Mouse (Mus musculus) heart, embryonic 11.5 days (tissue): ENCODE results near the gene Ttll5. TPM values are rescaled to one million over a fixed set of nuclear protein-coding genes. Genes with fewer than 3 reads are reported as not detected.

Source experiments
- ATAC-seq: fragments of 200-750 bp; cut with Nextera tagmentation; replicated peaks from 2 replicates; pipeline ENCODE4 v1.8.0; 2017; ENCODE audit warnings: moderate library complexity; ENCODE audit not compliant: insufficient number of reproducible peaks, low FRiP score, low TSS enrichment
- H3K27ac ChIP-seq: fragments of 300-500 bp; sonication (generic); 2 replicates; pipeline ENCODE4 v1.5.1; 2014; ENCODE audit warnings: mild to moderate bottlenecking, low read depth, low read length
- H3K27me3 ChIP-seq: fragments of 300-500 bp; sonication (generic); 2 replicates; pipeline ENCODE4 v1.6.1; 2014; ENCODE audit warnings: mild to moderate bottlenecking, low read length, mixed read lengths; ENCODE audit not compliant: control insufficient read depth, insufficient read depth
- H3K36me3 ChIP-seq: fragments of 300-500 bp; sonication (generic); 2 replicates; pipeline ENCODE4 v1.6.1; 2014; ENCODE audit warnings: mild to moderate bottlenecking, low read length, moderate library complexity, mixed read lengths; ENCODE audit not compliant: control insufficient read depth, insufficient read depth
- H3K4me1 ChIP-seq: fragments of 300-500 bp; sonication (generic); 2 replicates; pipeline ENCODE4 v1.6.1; 2014; ENCODE audit warnings: low read length; ENCODE audit not compliant: control insufficient read depth, insufficient read depth
- H3K4me2 ChIP-seq: fragments of 300-500 bp; sonication (generic); 2 replicates; pipeline ENCODE4 v1.6.1; 2014; ENCODE audit warnings: mild to moderate bottlenecking, moderate library complexity
- H3K4me3 ChIP-seq: fragments of 300-500 bp; sonication (generic); 2 replicates; pipeline ENCODE4 v1.5.1; 2014; ENCODE audit warnings: low read depth, low read length
- H3K9ac ChIP-seq: fragments of 300-500 bp; sonication (generic); 2 replicates; pipeline ENCODE4 v1.6.1; 2014; ENCODE audit warnings: mild to moderate bottlenecking, low read depth, low read length, moderate library complexity
- H3K9me3 ChIP-seq: fragments of 300-500 bp; sonication (generic); replicated peaks from 2 replicates; pipeline ENCODE4 v1.6.1; 2016; ENCODE audit warnings: low read length; ENCODE audit not compliant: control insufficient read depth
- WGBS: fragments of 180-500 bp; shearing (Covaris S2); extraction: QIAGEN DNeasy Blood & Tissue Kit; methylation state at CpG from one replicate; pipeline ENCODE4 v1.1.7; 2014; ENCODE audit not compliant: insufficient replicate concordance; 5-methylcytosine and 5-hydroxymethylcytosine counted together
- polyA plus RNA-seq: library from polyadenylated mRNA; unstranded; fragments of >200 nt; fragmentation: Nextera tagmentation; extraction: Ambion mirVana; gene quantifications from 2 replicates; pipeline ENCODE4 v1.2.1, GENCODE M21; 2014

The Ttll5 gene
- polyA plus RNA-seq, 1 experiment from 2014 or later = 16.2 TPM

GRCm38 (mm10) chr12:86000641-86001073 lies 176.2 kb downstream of the Ttll5 start:
- H3K9me3 ChIP-seq = no peaks in the 10 kb centered on the region
- ATAC-seq = peak; percentile 92
- 0 out of 2 replicates have a peak overlapping the region, but pooled peaks have one; percentile 9 for H3K4me2 ChIP-seq
- H3K9ac ChIP-seq = peak overlapping the region; percentile 43; the same call in 1 of the 2 replicates
- H3K36me3 ChIP-seq = peaks cover 2% of the 10 kb centered on the region; the same call in 1 of the 2 replicates
- H3K4me1 ChIP-seq = peaks cover 19% of the 10 kb centered on the region
- H3K27me3 ChIP-seq = no peaks in the 10 kb centered on the region
- H3K4me3 ChIP-seq = no peak overlapping the region
- peak overlapping the region; percentile 94 for H3K27ac ChIP-seq
- WGBS = 22% methylated on average over 9 of the region's 9 CpGs

GRCm38 (mm10) chr12:86001120-86001655 lies 176.7 kb downstream of the Ttll5 start:
- peak overlapping the region; percentile 43 for H3K9ac ChIP-seq
- peak overlapping the region; percentile 8 for H3K4me2 ChIP-seq
- no peak for ATAC-seq
- H3K9me3 ChIP-seq = no peaks in the 10 kb centered on the region
- peaks cover 19% of the 10 kb centered on the region for H3K4me1 ChIP-seq
- H3K36me3 ChIP-seq = peaks cover 2% of the 10 kb centered on the region; the same call in 1 of the 2 replicates
- no peaks in the 10 kb centered on the region for H3K27me3 ChIP-seq
- H3K27ac ChIP-seq = peak overlapping the region; percentile 94
- no peak overlapping the region for H3K4me3 ChIP-seq
- 43% methylated on average over 7 of the region's 7 CpGs for WGBS

GRCm38 (mm10) chr12:86004627-86005026 lies 180.2 kb downstream of the Ttll5 start:
- no peak for ATAC-seq
- no peaks in the 10 kb centered on the region for H3K36me3 ChIP-seq
- WGBS = 95% methylated on average over 3 of the region's 3 CpGs
- H3K9ac ChIP-seq = no peak overlapping the region
- no peak overlapping the region for H3K27ac ChIP-seq
- H3K27me3 ChIP-seq = no peaks in the 10 kb centered on the region
- H3K4me1 ChIP-seq = peaks cover 34% of the 10 kb centered on the region
- no peaks in the 10 kb centered on the region for H3K9me3 ChIP-seq
- no peak overlapping the region for H3K4me3 ChIP-seq
- no peak overlapping the region for H3K4me2 ChIP-seq

GRCm38 (mm10) chr12:86007377-86007776 lies 182.9 kb downstream of the Ttll5 start:
- no peak for ATAC-seq
- Histone ChIP-seq H3K9me3 (no peaks in the 10 kb centered on the region), H3K4me1 (peaks cover 16% of the 10 kb centered on the region), H3K27me3 (no peaks in the 10 kb centered on the region), H3K9ac (peak overlapping the region; percentile 12; the same call in 1 of the 2 replicates), H3K4me2 (no peak overlapping the region), H3K36me3 (no peaks in the 10 kb centered on the region), H3K4me3 (no peak overlapping the region), H3K27ac (no peak overlapping the region)
- 68% methylated on average over 3 of the region's 3 CpGs for WGBS

GRCm38 (mm10) chr12:86010656-86011055 lies 186.2 kb downstream of the Ttll5 start:
- 80% methylated on average over 5 of the region's 5 CpGs for whole genome bisulfite sequencing

GRCm38 (mm10) chr12:86012195-86012594 lies 187.7 kb downstream of the Ttll5 start:
- Histone ChIP-seq H3K27ac (no peak overlapping the region), H3K27me3 (no peaks in the 10 kb centered on the region), H3K9ac (no peak overlapping the region), H3K9me3 (no peaks in the 10 kb centered on the region), H3K4me3 (no peak overlapping the region), H3K4me1 (peaks cover 16% of the 10 kb centered on the region), H3K36me3 (no peaks in the 10 kb centered on the region), H3K4me2 (no peak overlapping the region)
- 81% methylated on average over 2 of the region's 2 CpGs for WGBS
- no peak for ATAC-seq

More at GRCm38 (mm10) chr12:86010656-86011055, 186.2 kb downstream of the Ttll5 start:
- Histone ChIP-seq H3K27ac (no peak overlapping the region), H3K4me2 (no peak overlapping the region), H3K9me3 (no peaks in the 10 kb centered on the region), H3K4me3 (no peak overlapping the region), H3K9ac (no peak overlapping the region), H3K27me3 (no peaks in the 10 kb centered on the region), H3K4me1 (peaks cover 16% of the 10 kb centered on the region), H3K36me3 (no peaks in the 10 kb centered on the region)
- no peak for ATAC-seq

GRCm38 (mm10) chr12:86014174-86014573 lies 189.7 kb downstream of the Ttll5 start:
- 83% methylated on average over 2 of the region's 2 CpGs for WGBS

GRCm38 (mm10) chr12:86014621-86015020 lies 190.2 kb downstream of the Ttll5 start:
- Histone ChIP-seq H3K9ac (no peak overlapping the region), H3K4me1 (no peaks in the 10 kb centered on the region), H3K4me2 (no peak overlapping the region), H3K9me3 (no peaks in the 10 kb centered on the region), H3K4me3 (no peak overlapping the region), H3K27ac (no peak overlapping the region), H3K36me3 (no peaks in the 10 kb centered on the region), H3K27me3 (no peaks in the 10 kb centered on the region)
- WGBS = 78% methylated on average over 3 of the region's 3 CpGs
- ATAC-seq = no peak

More at GRCm38 (mm10) chr12:86014174-86014573, 189.7 kb downstream of the Ttll5 start:
- no peaks in the 10 kb centered on the region for H3K9me3 ChIP-seq
- no peak for ATAC-seq
- no peak overlapping the region for H3K4me3 ChIP-seq
- H3K36me3 ChIP-seq = no peaks in the 10 kb centered on the region
- no peak overlapping the region for H3K4me2 ChIP-seq
- no peaks in the 10 kb centered on the region; the same call in 1 of the 2 replicates for H3K4me1 ChIP-seq
- H3K27me3 ChIP-seq = no peaks in the 10 kb centered on the region
- H3K9ac ChIP-seq = no peak overlapping the region
- no peak overlapping the region for H3K27ac ChIP-seq

GRCm38 (mm10) chr12:86015114-86015513 lies 190.7 kb downstream of the Ttll5 start:
- 74% methylated on average over 2 of the region's 2 CpGs for WGBS
- ATAC-seq = no peak
- no peaks in the 10 kb centered on the region for H3K27me3 ChIP-seq
- H3K9ac ChIP-seq = no peak overlapping the region
- 0 out of 2 replicates have a peak, but pooled peaks cover under 1% of the 10 kb centered on the region for H3K4me1 ChIP-seq
- H3K27ac ChIP-seq = no peak overlapping the region
- H3K36me3 ChIP-seq = no peaks in the 10 kb centered on the region
- no peak overlapping the region for H3K4me2 ChIP-seq
- H3K4me3 ChIP-seq = no peak overlapping the region
- no peaks in the 10 kb centered on the region for H3K9me3 ChIP-seq
